Mouse (Mus musculus): ENCODE results near the gene Zfp319. TPM values are rescaled to one million over a fixed set of nuclear protein-coding genes. Genes with fewer than 3 reads are reported as not detected.
"Not testable (repeated sequence)": the region's sequence is repeated elsewhere in the genome, so short reads cannot be mapped to it uniquely, and the experiment has no call there.

Gene Zfp319
- polyA plus RNA-seq (2015; fragmentation: Nextera tagmentation; extraction: Ambion mirVana), result 10.0 and 11.1 TPM in 2 replicates

GRCm38 (mm10) chr8:95331720-95332436 is at the start of gene Zfp319, which contains the start of gene Usb1:
Zfp319 (minus strand) TSS chr8:95331950.
Usb1 (plus strand) TSS chr8:95332284.
- Histone ChIP-seq H3K27me3 (no peaks in the 10 kb centered on the region), H3K4me2 (replicated peaks) (peak within 1 kb of the TSS; percentile 84), H3K27ac (peak within 1 kb of the TSS; percentile 95), H3K9ac (peak within 1 kb of the TSS; percentile 94), H3K9me3 (no peaks in the 10 kb centered on the region), H3K4me3 (peak within 1 kb of the TSS; percentile 91), H3K36me3 (peaks cover 47% of the 10 kb centered on the region), H3K4me1 (peaks cover 26% of the 10 kb centered on the region)
- under 1% methylated on average over 75 of the region's 80 CpGs for WGBS
- ATAC-seq (ENCODE audit: low FRiP score, low read depth), result peak; percentile 93

- Histone ChIP-seq H3K27me3 (no peaks in the 10 kb centered on the region), H3K4me2 (replicated peaks) (no peak overlapping the region), H3K27ac (no peak overlapping the region), H3K9me3 (peaks cover 6% of the 10 kb centered on the region; the same call in 1 of the 2 replicates), H3K4me3 (no peak overlapping the region), H3K9ac (no peak overlapping the region), H3K4me1 (peaks cover 13% of the 10 kb centered on the region; the same call in 1 of the 2 replicates), H3K36me3 (no peaks in the 10 kb centered on the region)
- no peak for ATAC-seq (ENCODE audit: low FRiP score, low read depth)
Observed at GRCm38 (mm10) chr8:95380953-95381352, 49.2 kb upstream of the Zfp319 start.

- H3K4me1 ChIP-seq, result peaks cover 13% of the 10 kb centered on the region; the same call in 1 of the 2 replicates
- not testable (repeated sequence) for H3K36me3 ChIP-seq; H3K27ac ChIP-seq; H3K9me3 ChIP-seq; H3K27me3 ChIP-seq; H3K4me3 ChIP-seq; H3K4me2 ChIP-seq (replicated peaks); ATAC-seq (ENCODE audit: low FRiP score, low read depth); H3K9ac ChIP-seq
- 95% methylated on average over 11 of the region's 11 CpGs for WGBS
Observed at GRCm38 (mm10) chr8:95378928-95379327, 47.2 kb upstream of the Zfp319 start.

- ATAC-seq (ENCODE audit: low FRiP score, low read depth), result no peak
- H3K36me3 ChIP-seq, result no peaks in the 10 kb centered on the region
- 19% methylated on average over 7 of the region's 7 CpGs for WGBS
Observed at GRCm38 (mm10) chr8:95377863-95378291, 46.1 kb upstream of the Zfp319 start.

GRCm38 (mm10) chr8:95377101-95377500 is 45.4 kb upstream of the Zfp319 start:
- Histone ChIP-seq H3K27me3 (no peaks in the 10 kb centered on the region), H3K4me3 (no peak overlapping the region), H3K4me2 (replicated peaks) (no peak overlapping the region), H3K36me3 (peaks cover 6% of the 10 kb centered on the region; the same call in 1 of the 2 replicates), H3K9me3 (no peaks in the 10 kb centered on the region), H3K27ac (no peak overlapping the region), H3K4me1 (peaks cover 13% of the 10 kb centered on the region; the same call in 1 of the 2 replicates), H3K9ac (no peak overlapping the region)
- WGBS, result 77% methylated on average over 4 of the region's 4 CpGs
- no peak for ATAC-seq (ENCODE audit: low FRiP score, low read depth)

More at GRCm38 (mm10) chr8:95377863-95378291, 46.1 kb upstream of the Zfp319 start:
- H3K4me2 ChIP-seq (replicated peaks), result peak overlapping the region; percentile 11; the same call in 1 of the 2 replicates
- no peak overlapping the region for H3K9ac ChIP-seq
- H3K27ac ChIP-seq, result no peak overlapping the region
- H3K27me3 ChIP-seq, result no peaks in the 10 kb centered on the region
- peaks cover 13% of the 10 kb centered on the region; the same call in 1 of the 2 replicates for H3K4me1 ChIP-seq
- H3K9me3 ChIP-seq, result no peaks in the 10 kb centered on the region
- no peak overlapping the region for H3K4me3 ChIP-seq

GRCm38 (mm10) chr8:95376309-95376999 is 44.7 kb upstream of the Zfp319 start:
- no peak for ATAC-seq (ENCODE audit: low FRiP score, low read depth)
- no peak overlapping the region for H3K9ac ChIP-seq
- H3K36me3 ChIP-seq, result peaks cover 8% of the 10 kb centered on the region; the same call in 1 of the 2 replicates
- no peak overlapping the region for H3K27ac ChIP-seq
- WGBS, result 76% methylated on average over 12 of the region's 12 CpGs
- no peaks in the 10 kb centered on the region for H3K9me3 ChIP-seq
- no peak overlapping the region for H3K4me2 ChIP-seq (replicated peaks)
- H3K4me1 ChIP-seq, result peaks cover 13% of the 10 kb centered on the region; the same call in 1 of the 2 replicates
- H3K27me3 ChIP-seq, result no peaks in the 10 kb centered on the region
- H3K4me3 ChIP-seq, result no peak overlapping the region

- 86% methylated on average over 7 of the region's 7 CpGs for WGBS
- no peaks in the 10 kb centered on the region for H3K9me3 ChIP-seq
- H3K27me3 ChIP-seq, result no peaks in the 10 kb centered on the region
- no peak overlapping the region for H3K4me2 ChIP-seq (replicated peaks)
- H3K9ac ChIP-seq, result no peak overlapping the region
- peaks cover 13% of the 10 kb centered on the region; the same call in 1 of the 2 replicates for H3K4me1 ChIP-seq
- H3K4me3 ChIP-seq, result no peak overlapping the region
- no peak for ATAC-seq (ENCODE audit: low FRiP score, low read depth)
- no peak overlapping the region for H3K27ac ChIP-seq
- H3K36me3 ChIP-seq, result peaks cover 8% of the 10 kb centered on the region; the same call in 1 of the 2 replicates
Observed at GRCm38 (mm10) chr8:95375374-95375930, 43.7 kb upstream of the Zfp319 start.

GRCm38 (mm10) chr8:95374429-95374828 is 42.7 kb upstream of the Zfp319 start:
- no peak for ATAC-seq (ENCODE audit: low FRiP score, low read depth)
- Histone ChIP-seq H3K27me3 (no peaks in the 10 kb centered on the region), H3K4me3 (no peak overlapping the region), H3K4me2 (replicated peaks) (no peak overlapping the region), H3K27ac (no peak overlapping the region), H3K9me3 (no peaks in the 10 kb centered on the region), H3K36me3 (peaks cover 8% of the 10 kb centered on the region; the same call in 1 of the 2 replicates), H3K9ac (no peak overlapping the region), H3K4me1 (peaks cover 22% of the 10 kb centered on the region)
- WGBS, result 80% methylated on average over 3 of the region's 3 CpGs

- WGBS, result 75% methylated on average over 12 of the region's 12 CpGs
- Histone ChIP-seq H3K27ac (no peak overlapping the region), H3K36me3 (peaks cover 8% of the 10 kb centered on the region; the same call in 1 of the 2 replicates), H3K4me1 (peaks cover 30% of the 10 kb centered on the region), H3K4me3 (no peak overlapping the region), H3K9ac (0 out of 2 replicates have a peak overlapping the region, but pooled peaks have one; percentile 8), H3K27me3 (no peaks in the 10 kb centered on the region), H3K9me3 (no peaks in the 10 kb centered on the region), H3K4me2 (replicated peaks) (no peak overlapping the region)
- no peak for ATAC-seq (ENCODE audit: low FRiP score, low read depth)
Observed at GRCm38 (mm10) chr8:95373389-95374002, 41.7 kb upstream of the Zfp319 start.

- peak overlapping the region; percentile 58; the same call in 1 of the 2 replicates for H3K27ac ChIP-seq
- H3K4me3 ChIP-seq, result peak overlapping the region; percentile 42
- 36% methylated on average over 20 of the region's 20 CpGs for WGBS
- H3K9ac ChIP-seq, result peak overlapping the region; percentile 66
- peaks cover 18% of the 10 kb centered on the region for H3K4me1 ChIP-seq
- peaks cover 11% of the 10 kb centered on the region; the same call in 1 of the 2 replicates for H3K36me3 ChIP-seq
- H3K27me3 ChIP-seq, result no peaks in the 10 kb centered on the region
- H3K4me2 ChIP-seq (replicated peaks), result peak overlapping the region; percentile 67
- ATAC-seq (ENCODE audit: low FRiP score, low read depth), result peak; percentile 88
- no peaks in the 10 kb centered on the region for H3K9me3 ChIP-seq
Observed at GRCm38 (mm10) chr8:95369581-95370326, 38.0 kb upstream of the Zfp319 start.

GRCm38 (mm10) chr8:95363849-95364248 is 32.1 kb upstream of the Zfp319 start:
- 91% methylated on average over 2 of the region's 2 CpGs for WGBS
- no peak overlapping the region for H3K27ac ChIP-seq
- no peaks in the 10 kb centered on the region for H3K27me3 ChIP-seq
- H3K9ac ChIP-seq, result no peak overlapping the region
- ATAC-seq (ENCODE audit: low FRiP score, low read depth), result no peak
- peaks cover 21% of the 10 kb centered on the region for H3K4me1 ChIP-seq
- no peak overlapping the region for H3K4me3 ChIP-seq
- 0 out of 2 replicates have a peak, but pooled peaks cover 2% of the 10 kb centered on the region for H3K36me3 ChIP-seq
- H3K9me3 ChIP-seq, result no peaks in the 10 kb centered on the region
- no peak overlapping the region for H3K4me2 ChIP-seq (replicated peaks)
